Mouse (Mus musculus): ENCODE measurements around the gene Trmt5. TPM values are rescaled to one million over a fixed set of nuclear protein-coding genes. Genes with fewer than 3 reads are reported as not detected.

The Trmt5 gene
- polyA plus RNA-seq, 1 experiment from 2014 or later, result 19.9 TPM

GRCm38 (mm10) chr12:73295505-73296140, 9.1 kb upstream of the Trmt5 start:
- 64% methylated on average over 11 of the region's 11 CpGs for WGBS
- ATAC-seq (replicated peaks; ENCODE audit: low FRiP score, low TSS enrichment, low read depth), result no peak
- DNase-seq (ENCODE audit: low spot score), result no peak
- no peak overlapping the region for H3K4me3 ChIP-seq (ENCODE audit: low read depth, low read length)
- no peaks in the 10 kb centered on the region for H3K9me3 ChIP-seq (ENCODE audit: control insufficient read depth, low read length)
- H3K36me3 ChIP-seq (ENCODE audit: control insufficient read depth, insufficient read depth, low read length), result 0 out of 2 replicates have a peak, but pooled peaks cover 9% of the 10 kb centered on the region
- no peak overlapping the region for H3K9ac ChIP-seq (ENCODE audit: low read length)
- no peak overlapping the region for H3K4me2 ChIP-seq (ENCODE audit: low read length)
- H3K27me3 ChIP-seq (replicated peaks; ENCODE audit: control insufficient read depth, insufficient read depth, low read length), result no peaks in the 10 kb centered on the region
- H3K27ac ChIP-seq (ENCODE audit: low read depth), result no peak overlapping the region
- peaks cover 10% of the 10 kb centered on the region for H3K4me1 ChIP-seq (replicated peaks; ENCODE audit: control insufficient read depth, insufficient read depth, low read length)

GRCm38 (mm10) chr12:73294884-73295283, 8.4 kb upstream of the Trmt5 start:
- H3K27ac ChIP-seq (ENCODE audit: low read depth), result no peak overlapping the region
- H3K4me3 ChIP-seq (ENCODE audit: low read depth, low read length), result no peak overlapping the region
- ATAC-seq (replicated peaks; ENCODE audit: low FRiP score, low TSS enrichment, low read depth), result no peak

GRCm38 (mm10) chr12:73288626-73289025, 2.1 kb upstream of the Trmt5 start:
- ATAC-seq (replicated peaks; ENCODE audit: low FRiP score, low TSS enrichment, low read depth) (no peak), DNase-seq (ENCODE audit: low spot score) (no peak)
- no peak overlapping the region for H3K9ac ChIP-seq (ENCODE audit: low read length)
- no peak overlapping the region for H3K4me2 ChIP-seq (ENCODE audit: low read length)
- no peak overlapping the region for H3K4me3 ChIP-seq (ENCODE audit: low read depth, low read length)
- H3K36me3 ChIP-seq (ENCODE audit: control insufficient read depth, insufficient read depth, low read length), result peaks cover 14% of the 10 kb centered on the region; the same call in 1 of the 2 replicates
- H3K4me1 ChIP-seq (replicated peaks; ENCODE audit: control insufficient read depth, insufficient read depth, low read length), result peaks cover 6% of the 10 kb centered on the region; the same call in 1 of the 2 replicates
- WGBS, result 95% methylated on average over 3 of the region's 3 CpGs
- H3K27ac ChIP-seq (ENCODE audit: low read depth), result no peak overlapping the region
- H3K9me3 ChIP-seq (ENCODE audit: control insufficient read depth, low read length), result no peaks in the 10 kb centered on the region
- H3K27me3 ChIP-seq (replicated peaks; ENCODE audit: control insufficient read depth, insufficient read depth, low read length), result no peaks in the 10 kb centered on the region

More at GRCm38 (mm10) chr12:73294884-73295283, 8.4 kb upstream of the Trmt5 start:
- no peaks in the 10 kb centered on the region for H3K27me3 ChIP-seq (replicated peaks; ENCODE audit: control insufficient read depth, insufficient read depth, low read length)
- H3K4me2 ChIP-seq (ENCODE audit: low read length), result no peak overlapping the region
- 0 out of 2 replicates have a peak, but pooled peaks cover 9% of the 10 kb centered on the region for H3K36me3 ChIP-seq (ENCODE audit: control insufficient read depth, insufficient read depth, low read length)
- no peak overlapping the region for H3K9ac ChIP-seq (ENCODE audit: low read length)
- no peaks in the 10 kb centered on the region for H3K9me3 ChIP-seq (ENCODE audit: control insufficient read depth, low read length)
- no peak for DNase-seq (ENCODE audit: low spot score)
- peaks cover 10% of the 10 kb centered on the region for H3K4me1 ChIP-seq (replicated peaks; ENCODE audit: control insufficient read depth, insufficient read depth, low read length)

GRCm38 (mm10) chr12:73287609-73288008, 1.1 kb upstream of the Trmt5 start:
- Histone ChIP-seq H3K27me3 (replicated peaks; ENCODE audit: control insufficient read depth, insufficient read depth, low read length) (no peaks in the 10 kb centered on the region), H3K4me3 (ENCODE audit: low read depth, low read length) (peak overlapping the region; percentile 85), H3K4me1 (replicated peaks; ENCODE audit: control insufficient read depth, insufficient read depth, low read length) (peaks cover 6% of the 10 kb centered on the region; the same call in 1 of the 2 replicates), H3K36me3 (ENCODE audit: control insufficient read depth, insufficient read depth, low read length) (peaks cover 14% of the 10 kb centered on the region; the same call in 1 of the 2 replicates), H3K9ac (ENCODE audit: low read length) (no peak overlapping the region), H3K27ac (ENCODE audit: low read depth) (no peak overlapping the region), H3K9me3 (ENCODE audit: control insufficient read depth, low read length) (no peaks in the 10 kb centered on the region), H3K4me2 (ENCODE audit: low read length) (peak overlapping the region; percentile 78)
- DNase-seq (ENCODE audit: low spot score), result no peak
- 68% methylated on average over 8 of the region's 8 CpGs for WGBS
- ATAC-seq (replicated peaks; ENCODE audit: low FRiP score, low TSS enrichment, low read depth), result no peak

GRCm38 (mm10) chr12:73274921-73275320, 11.6 kb downstream of the Trmt5 start:
- Histone ChIP-seq H3K9me3 (ENCODE audit: control insufficient read depth, low read length) (no peaks in the 10 kb centered on the region), H3K27me3 (replicated peaks; ENCODE audit: control insufficient read depth, insufficient read depth, low read length) (no peaks in the 10 kb centered on the region), H3K36me3 (ENCODE audit: control insufficient read depth, insufficient read depth, low read length) (peaks cover 32% of the 10 kb centered on the region), H3K27ac (ENCODE audit: low read depth) (no peak overlapping the region), H3K9ac (ENCODE audit: low read length) (no peak overlapping the region), H3K4me2 (ENCODE audit: low read length) (no peak overlapping the region), H3K4me1 (replicated peaks; ENCODE audit: control insufficient read depth, insufficient read depth, low read length) (no peaks in the 10 kb centered on the region), H3K4me3 (ENCODE audit: low read depth, low read length) (no peak overlapping the region)
- DNase-seq (ENCODE audit: low spot score) (no peak), ATAC-seq (replicated peaks; ENCODE audit: low FRiP score, low TSS enrichment, low read depth) (no peak)
- WGBS, result 91% methylated on average over 3 of the region's 3 CpGs

GRCm38 (mm10) chr12:73269933-73270332, 16.6 kb downstream of the Trmt5 start:
- Histone ChIP-seq H3K4me2 (ENCODE audit: low read length) (no peak overlapping the region), H3K27me3 (replicated peaks; ENCODE audit: control insufficient read depth, insufficient read depth, low read length) (no peaks in the 10 kb centered on the region), H3K4me1 (replicated peaks; ENCODE audit: control insufficient read depth, insufficient read depth, low read length) (no peaks in the 10 kb centered on the region), H3K9ac (ENCODE audit: low read length) (no peak overlapping the region), H3K4me3 (ENCODE audit: low read depth, low read length) (no peak overlapping the region), H3K36me3 (ENCODE audit: control insufficient read depth, insufficient read depth, low read length) (0 out of 2 replicates have a peak, but pooled peaks cover 8% of the 10 kb centered on the region), H3K27ac (ENCODE audit: low read depth) (no peak overlapping the region), H3K9me3 (ENCODE audit: control insufficient read depth, low read length) (no peaks in the 10 kb centered on the region)
- WGBS, result 55% methylated on average over 4 of the region's 4 CpGs
- DNase-seq (ENCODE audit: low spot score) (no peak), ATAC-seq (replicated peaks; ENCODE audit: low FRiP score, low TSS enrichment, low read depth) (no peak)

- H3K9ac ChIP-seq (ENCODE audit: low read length), result no peak overlapping the region
- H3K27ac ChIP-seq (ENCODE audit: low read depth), result no peak overlapping the region
- no peaks in the 10 kb centered on the region for H3K4me1 ChIP-seq (replicated peaks; ENCODE audit: control insufficient read depth, insufficient read depth, low read length)
- WGBS, result 68% methylated on average over 3 of the region's 3 CpGs
- DNase-seq (ENCODE audit: low spot score), result no peak
- no peak overlapping the region for H3K4me3 ChIP-seq (ENCODE audit: low read depth, low read length)
- H3K36me3 ChIP-seq (ENCODE audit: control insufficient read depth, insufficient read depth, low read length), result 0 out of 2 replicates have a peak, but pooled peaks cover 8% of the 10 kb centered on the region
- H3K9me3 ChIP-seq (ENCODE audit: control insufficient read depth, low read length), result no peaks in the 10 kb centered on the region
- H3K4me2 ChIP-seq (ENCODE audit: low read length), result no peak overlapping the region
- no peaks in the 10 kb centered on the region for H3K27me3 ChIP-seq (replicated peaks; ENCODE audit: control insufficient read depth, insufficient read depth, low read length)
- ATAC-seq (replicated peaks; ENCODE audit: low FRiP score, low TSS enrichment, low read depth), result no peak
These were observed 17.0 kb downstream of the Trmt5 start for GRCm38 (mm10) chr12:73269531-73269930.

GRCm38 (mm10) chr12:73268497-73268896, 18.0 kb downstream of the Trmt5 start:
- H3K9me3 ChIP-seq (ENCODE audit: control insufficient read depth, low read length), result no peaks in the 10 kb centered on the region
- H3K4me2 ChIP-seq (ENCODE audit: low read length), result no peak overlapping the region
- no peak for ATAC-seq (replicated peaks; ENCODE audit: low FRiP score, low TSS enrichment, low read depth)
- no peak overlapping the region for H3K4me3 ChIP-seq (ENCODE audit: low read depth, low read length)
- no peaks in the 10 kb centered on the region for H3K27me3 ChIP-seq (replicated peaks; ENCODE audit: control insufficient read depth, insufficient read depth, low read length)
- H3K36me3 ChIP-seq (ENCODE audit: control insufficient read depth, insufficient read depth, low read length), result 0 out of 2 replicates have a peak, but pooled peaks cover 7% of the 10 kb centered on the region
- WGBS, result 91% methylated on average over 1 of the region's 1 CpGs
- no peaks in the 10 kb centered on the region for H3K4me1 ChIP-seq (replicated peaks; ENCODE audit: control insufficient read depth, insufficient read depth, low read length)
- H3K9ac ChIP-seq (ENCODE audit: low read length), result no peak overlapping the region
- no peak overlapping the region for H3K27ac ChIP-seq (ENCODE audit: low read depth)
- no peak for DNase-seq (ENCODE audit: low spot score)

GRCm38 (mm10) chr12:73266597-73266996, 19.9 kb downstream of the Trmt5 start:
- WGBS, result 71% methylated on average over 1 of the region's 1 CpGs
- no peaks in the 10 kb centered on the region for H3K36me3 ChIP-seq (ENCODE audit: control insufficient read depth, insufficient read depth, low read length)
- ATAC-seq (replicated peaks; ENCODE audit: low FRiP score, low TSS enrichment, low read depth), result no peak
- no peak overlapping the region for H3K4me3 ChIP-seq (ENCODE audit: low read depth, low read length)
- no peak overlapping the region for H3K9ac ChIP-seq (ENCODE audit: low read length)
- H3K4me2 ChIP-seq (ENCODE audit: low read length), result no peak overlapping the region
- H3K27me3 ChIP-seq (replicated peaks; ENCODE audit: control insufficient read depth, insufficient read depth, low read length), result no peaks in the 10 kb centered on the region
- H3K9me3 ChIP-seq (ENCODE audit: control insufficient read depth, low read length), result no peaks in the 10 kb centered on the region
- no peak for DNase-seq (ENCODE audit: low spot score)
- no peaks in the 10 kb centered on the region for H3K4me1 ChIP-seq (replicated peaks; ENCODE audit: control insufficient read depth, insufficient read depth, low read length)
- H3K27ac ChIP-seq (ENCODE audit: low read depth), result no peak overlapping the region

Measured in intestine, embryonic 14.5 days (tissue).